Mouse (Mus musculus) adrenal gland, adult 10 weeks (tissue): ENCODE results near the gene Clstn2. TPM values are rescaled to one million over a fixed set of nuclear protein-coding genes. Genes with fewer than 3 reads are reported as not detected.

Experiments used
- polyA plus RNA-seq: library from polyadenylated mRNA; stranded (reverse); fragments of 350-450 nt; fragmentation: Illumina TruSeq; extraction: RNeasy Lipid Tissue Mini Kit (QIAGEN cat#74804); gene quantifications from one replicate; pipeline ENCODE4 v1.2.3, GENCODE M21; 2014; ENCODE audit warnings: low read depth, low replicate concordance

Clstn2 gene
- 3.3 TPM for polyA plus RNA-seq

DNA sequence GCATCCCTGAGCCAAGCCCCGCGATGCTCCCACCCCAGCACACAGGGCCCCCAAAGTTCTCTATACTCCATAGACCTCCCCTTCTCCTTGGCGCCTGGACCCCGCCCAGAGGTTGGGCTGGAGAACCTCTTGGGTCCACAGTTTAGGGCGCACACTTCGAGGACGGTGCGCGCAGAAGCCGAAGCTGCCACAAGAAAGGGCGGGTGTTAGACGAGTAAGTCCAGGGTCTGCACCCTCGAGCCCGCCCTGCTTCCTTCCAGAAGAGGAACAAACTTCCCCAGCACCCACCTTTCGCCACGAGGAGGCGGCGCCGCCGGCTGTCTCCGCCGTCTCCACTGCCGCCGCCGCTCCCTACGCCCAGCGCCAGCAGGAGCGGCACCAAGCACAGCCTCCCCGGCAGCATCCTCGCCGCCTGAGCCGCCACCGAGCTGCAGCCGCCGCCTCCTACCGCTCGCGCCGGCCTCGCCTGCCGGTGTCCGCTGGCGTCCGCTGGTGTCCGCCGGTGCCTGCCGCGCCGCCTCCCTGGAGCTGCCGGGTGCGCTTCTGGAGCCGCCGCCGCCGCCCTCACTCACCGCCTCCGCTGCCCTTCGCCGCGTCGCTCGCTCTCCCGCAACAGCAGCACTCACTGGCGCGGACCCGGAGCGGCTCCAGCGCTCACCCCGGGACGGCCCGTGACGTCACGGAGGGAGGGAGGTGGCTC lies at the start of gene Clstn2:
Gene Clstn2 (minus strand): TSS at position 609 of the 700 bp plus-strand sequence.

